ENCODE assay signal across 12 mouse cellular contexts in the genomic region with DNA sequence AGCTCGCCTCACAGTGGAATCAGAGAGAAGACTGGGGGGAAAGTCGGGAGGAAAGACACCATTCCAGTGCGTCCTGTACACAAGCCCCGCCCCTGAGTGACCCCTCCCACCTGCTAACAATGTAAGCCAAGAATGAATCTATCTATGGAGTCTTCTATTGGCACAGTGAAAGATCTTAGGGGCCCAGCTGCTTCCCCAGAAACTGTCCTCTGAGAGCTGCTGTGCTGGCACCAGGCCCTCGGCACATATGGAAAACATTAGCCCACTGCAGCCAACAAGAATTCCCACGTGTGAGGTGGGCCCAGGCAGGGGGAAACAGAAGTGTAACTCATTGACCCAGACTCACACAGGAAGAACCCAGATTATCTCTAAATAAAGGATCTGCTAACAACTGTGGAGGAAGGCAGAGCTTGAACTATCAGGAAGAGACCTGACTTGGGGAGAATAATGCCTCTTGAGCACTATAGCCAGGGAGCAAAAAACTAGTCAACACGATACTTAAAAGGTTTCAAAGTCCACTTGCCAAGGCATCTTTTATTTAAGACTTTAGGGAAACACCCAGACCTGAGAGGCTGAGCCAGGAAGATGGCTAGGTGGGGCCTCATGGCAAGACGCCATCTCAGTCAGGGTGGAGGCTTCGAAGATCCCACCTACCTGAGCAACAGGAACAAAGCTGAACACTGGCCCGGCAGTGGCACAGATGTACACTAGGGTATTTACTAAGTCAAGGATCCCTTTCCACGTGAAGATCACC.
A peak's percentile ranks its signal among the peaks of the same experiment; 100 is the strongest.
DNase-seq lines count a peak whose midpoint lies in the region; ATAC-seq and TF ChIP-seq lines count a peak whose summit lies in the region.
"Had no signal": no experiment of that assay in that cellular context is flagged by ENCODE, and none has a peak within 500 bp of the region (broad histone marks: within the 10 kb centered on the region; RNA-seq: fewer than 3 reads in every experiment).

No protein-coding gene starts in this region.

- H3K27me3 ChIP-seq in lung, embryonic 14.5 days (ENCODE audit: insufficient read depth, low read length), result no peaks in the 10 kb centered on the region
- no peaks in the 10 kb centered on the region for H3K27me3 ChIP-seq in lung, postnatal 0 days (replicated peaks; ENCODE audit: insufficient read depth, low read length)
- H3K27me3 ChIP-seq in embryonic facial prominence, embryonic 11.5 days (ENCODE audit: control insufficient read depth, insufficient read depth, low read length), result no peaks in the 10 kb centered on the region
- no peaks in the 10 kb centered on the region for H3K27me3 ChIP-seq in limb, embryonic 14.5 days (ENCODE audit: control insufficient read depth, insufficient read depth, low read length)
- no peaks in the 10 kb centered on the region for H3K27me3 ChIP-seq in midbrain, embryonic 11.5 days (ENCODE audit: control insufficient read depth, insufficient read depth, low read length)
- H3K27me3 ChIP-seq: hindbrain, embryonic 15.5 days; liver, embryonic 12.5 days had no signal

- ATAC-seq in lung, embryonic 14.5 days (ENCODE audit: insufficient read depth), result peak; percentile 77
- no peak for ATAC-seq in lung, postnatal 0 days
- no peak for ATAC-seq in embryonic facial prominence, embryonic 11.5 days (replicated peaks; ENCODE audit: insufficient number of reproducible peaks, low FRiP score, low TSS enrichment, low read depth)
- peak; percentile 80 for ATAC-seq in limb, embryonic 14.5 days (ENCODE audit: low FRiP score, low read depth)
- no peak for ATAC-seq in midbrain, embryonic 11.5 days (ENCODE audit: low FRiP score)
- ATAC-seq: liver, embryonic 12.5 days had no signal

- DNase-seq in lung, embryonic 14.5 days, result peak; percentile 75
- no peak for DNase-seq in lung, postnatal 0 days (ENCODE audit: low spot score)
- peak; percentile 81 for DNase-seq in embryonic facial prominence, embryonic 11.5 days (ENCODE audit: low spot score)
- peak; percentile 44 to 68 for DNase-seq in gastrocnemius, postnatal 4 days (ENCODE audit: low spot score in 2 of 2)
- DNase-seq in limb, embryonic 14.5 days (ENCODE audit: low spot score), result peak; percentile 79
- no peak for DNase-seq in midbrain, embryonic 11.5 days (ENCODE audit: low spot score, missing footprints)
- DNase-seq in kidney, adult 8-10 months, result no peak
- DNase-seq in spleen, adult 12 weeks (ENCODE audit: low spot score), result no peak
- DNase-seq: cerebellum, adult 8-10 months had no signal

- H3K27ac ChIP-seq in lung, embryonic 14.5 days (ENCODE audit: low read depth), result no peak overlapping the region
- H3K27ac ChIP-seq in lung, postnatal 0 days (ENCODE audit: low read length), result no peak overlapping the region
- H3K27ac ChIP-seq in embryonic facial prominence, embryonic 11.5 days (replicated peaks; ENCODE audit: low read depth, low read length), result no peak overlapping the region
- H3K27ac ChIP-seq in limb, embryonic 14.5 days (replicated peaks; ENCODE audit: low read depth, low read length), result no peak overlapping the region
- H3K27ac ChIP-seq in midbrain, embryonic 11.5 days (ENCODE audit: low read depth, low read length), result no peak overlapping the region
- H3K27ac ChIP-seq: hindbrain, embryonic 15.5 days; liver, embryonic 12.5 days; midbrain, embryonic 10.5 days had no signal

- no peak for TF ChIP-seq EP300 in lung, postnatal 0 days (IDR thresholded peaks at IDR 0.05)

- no peaks in the 10 kb centered on the region for H3K36me3 ChIP-seq in lung, embryonic 14.5 days (ENCODE audit: insufficient read depth)
- H3K36me3 ChIP-seq in lung, postnatal 0 days (ENCODE audit: insufficient read depth, low read length), result no peaks in the 10 kb centered on the region
- no peaks in the 10 kb centered on the region for H3K36me3 ChIP-seq in embryonic facial prominence, embryonic 11.5 days (replicated peaks; ENCODE audit: control insufficient read depth, insufficient read depth, low read depth, low read length)
- H3K36me3 ChIP-seq in limb, embryonic 14.5 days (ENCODE audit: control insufficient read depth, insufficient read depth, low read length), result no peaks in the 10 kb centered on the region
- no peaks in the 10 kb centered on the region for H3K36me3 ChIP-seq in midbrain, embryonic 11.5 days (ENCODE audit: control insufficient read depth, insufficient read depth, low read length)
- H3K36me3 ChIP-seq: hindbrain, embryonic 15.5 days; liver, embryonic 12.5 days; midbrain, embryonic 10.5 days had no signal

- WGBS in lung, embryonic 14.5 days, result 46% methylated on average over 11 of the region's 11 CpGs
- 45% methylated on average over 11 of the region's 11 CpGs for WGBS in lung, postnatal 0 days
- WGBS in embryonic facial prominence, embryonic 11.5 days, result 52% methylated on average over 11 of the region's 11 CpGs
- 40% methylated on average over 11 of the region's 11 CpGs for WGBS in limb, embryonic 14.5 days
- 74% methylated on average over 11 of the region's 11 CpGs for WGBS in midbrain, embryonic 11.5 days

- H3K4me3 ChIP-seq in lung, embryonic 14.5 days (ENCODE audit: low read depth, low read length), result no peak overlapping the region
- H3K4me3 ChIP-seq in lung, postnatal 0 days (ENCODE audit: low read depth, low read length), result no peak overlapping the region
- H3K4me3 ChIP-seq in embryonic facial prominence, embryonic 11.5 days (ENCODE audit: low read depth, low read length), result no peak overlapping the region
- no peak overlapping the region for H3K4me3 ChIP-seq in limb, embryonic 14.5 days (replicated peaks; ENCODE audit: low read length)
- H3K4me3 ChIP-seq in midbrain, embryonic 11.5 days (ENCODE audit: low read depth, low read length), result no peak overlapping the region
- H3K4me3 ChIP-seq: hindbrain, embryonic 15.5 days; liver, embryonic 12.5 days; midbrain, embryonic 10.5 days had no signal

- no peak overlapping the region for H3K4me2 ChIP-seq in lung, embryonic 14.5 days
- H3K4me2 ChIP-seq in lung, postnatal 0 days (replicated peaks; ENCODE audit: low read depth, low read length), result no peak overlapping the region
- no peak overlapping the region for H3K4me2 ChIP-seq in embryonic facial prominence, embryonic 11.5 days (ENCODE audit: low read depth, low read length)
- no peak overlapping the region for H3K4me2 ChIP-seq in limb, embryonic 14.5 days (replicated peaks; ENCODE audit: low read depth, low read length, severe bottlenecking)
- H3K4me2 ChIP-seq in midbrain, embryonic 11.5 days, result no peak overlapping the region
- H3K4me2 ChIP-seq: hindbrain, embryonic 15.5 days; liver, embryonic 12.5 days had no signal

- no peaks in the 10 kb centered on the region for H3K4me1 ChIP-seq in lung, embryonic 14.5 days (ENCODE audit: insufficient read depth)
- H3K4me1 ChIP-seq in lung, postnatal 0 days (ENCODE audit: insufficient read depth, low read depth, low read length), result no peaks in the 10 kb centered on the region
- no peaks in the 10 kb centered on the region for H3K4me1 ChIP-seq in embryonic facial prominence, embryonic 11.5 days (ENCODE audit: control insufficient read depth, insufficient read depth, low read length)
- peaks cover 18% of the 10 kb centered on the region for H3K4me1 ChIP-seq in limb, embryonic 14.5 days (ENCODE audit: control insufficient read depth, insufficient read depth, low read length)
- H3K4me1 ChIP-seq in midbrain, embryonic 11.5 days (ENCODE audit: control insufficient read depth, insufficient read depth, low read length), result no peaks in the 10 kb centered on the region
- H3K4me1 ChIP-seq: liver, embryonic 12.5 days had no signal

- no peak for TF ChIP-seq POLR2A in limb, embryonic 14.5 days (IDR thresholded peaks at IDR 0.05; ENCODE audit: borderline replicate concordance, extremely low read depth, insufficient read depth, insufficient read length)

- no peaks in the 10 kb centered on the region for H3K9me3 ChIP-seq in lung, embryonic 14.5 days (ENCODE audit: low read depth, low read length)
- no peaks in the 10 kb centered on the region for H3K9me3 ChIP-seq in lung, postnatal 0 days (ENCODE audit: low read length)
- no peaks in the 10 kb centered on the region for H3K9me3 ChIP-seq in embryonic facial prominence, embryonic 11.5 days (replicated peaks; ENCODE audit: control insufficient read depth, low read length)
- no peaks in the 10 kb centered on the region for H3K9me3 ChIP-seq in limb, embryonic 14.5 days (ENCODE audit: control insufficient read depth, low read length)
- no peaks in the 10 kb centered on the region for H3K9me3 ChIP-seq in midbrain, embryonic 11.5 days (ENCODE audit: control insufficient read depth, low read length)
- H3K9me3 ChIP-seq: hindbrain, embryonic 15.5 days; liver, embryonic 12.5 days; midbrain, embryonic 10.5 days had no signal

- no peak overlapping the region for H3K9ac ChIP-seq in lung, embryonic 14.5 days
- H3K9ac ChIP-seq in lung, postnatal 0 days (replicated peaks; ENCODE audit: low read depth), result no peak overlapping the region
- H3K9ac ChIP-seq in embryonic facial prominence, embryonic 11.5 days (replicated peaks; ENCODE audit: low read length), result no peak overlapping the region
- no peak overlapping the region for H3K9ac ChIP-seq in limb, embryonic 14.5 days (ENCODE audit: low read depth, low read length, severe bottlenecking)
- H3K9ac ChIP-seq in midbrain, embryonic 11.5 days (ENCODE audit: low read length), result no peak overlapping the region
- H3K9ac ChIP-seq: hindbrain, embryonic 15.5 days; liver, embryonic 12.5 days had no signal

- TF ChIP-seq CTCF in lung, embryonic 14.5 days (IDR thresholded peaks at IDR 0.05; ENCODE audit: low read depth), result no peak
- TF ChIP-seq CTCF in lung, postnatal 0 days (IDR thresholded peaks at IDR 0.05), result no peak

Comparison
In these comparisons a context has a peak if more than half of its experiments do, and no peak if none do; other contexts are left out.
1. ATAC-seq: peak in lung, embryonic 14.5 days (single experiment) and limb, embryonic 14.5 days (single experiment); none in lung, postnatal 0 days (single experiment), embryonic facial prominence, embryonic 11.5 days (single experiment) and midbrain, embryonic 11.5 days (single experiment).
2. DNase-seq: peak in lung, embryonic 14.5 days (single experiment), embryonic facial prominence, embryonic 11.5 days (single experiment), gastrocnemius, postnatal 4 days (2 of 2) and limb, embryonic 14.5 days (single experiment); none in lung, postnatal 0 days (single experiment), midbrain, embryonic 11.5 days (single experiment), kidney, adult 8-10 months (0 of 2) and spleen, adult 12 weeks (single experiment).